Mouse (Mus musculus) retina, adult 2 months (tissue): ENCODE results near the gene Dlx3.

Experiments used
- DNase-seq: peaks from one replicate; pipeline ENCODE4 v3.0.0-alpha.2; 2012; ENCODE audit warnings: low read depth, low spot score

The Dlx3 gene

GRCm38 (mm10) chr11:95155511-95155910, 35.6 kb downstream of the Dlx3 start:
- no peak for DNase-seq

- DNase-seq = no peak
These were observed 37.4 kb downstream of the Dlx3 start for GRCm38 (mm10) chr11:95157356-95157755.

GRCm38 (mm10) chr11:95157872-95158271, 38.0 kb downstream of the Dlx3 start:
- no peak for DNase-seq

- no peak for DNase-seq
These were observed 39.9 kb downstream of the Dlx3 start for GRCm38 (mm10) chr11:95159763-95160371.

GRCm38 (mm10) chr11:95160693-95161092, 40.8 kb downstream of the Dlx3 start:
- no peak for DNase-seq

GRCm38 (mm10) chr11:95161708-95162107, 41.8 kb downstream of the Dlx3 start:
- no peak for DNase-seq

GRCm38 (mm10) chr11:95165857-95166256, 45.9 kb downstream of the Dlx3 start:
- no peak for DNase-seq
